Mouse (Mus musculus) brain, embryonic 14.5 days (tissue): ENCODE results near the gene Rai2. TPM values are rescaled to one million over a fixed set of nuclear protein-coding genes. Genes with fewer than 3 reads are reported as not detected.
A peak's percentile ranks its signal among the peaks of the same experiment; 100 is the strongest.

Source experiments
- DNase-seq: peaks from one replicate; pipeline ENCODE4 v3.0.0-alpha.2; 2011; ENCODE audit warnings: low read depth
- CTCF ChIP-seq: fragments of 200-500 bp; IDR thresholded peaks from 2 replicates; pipeline ENCODE4 v1.5.1; 2012; ENCODE audit warnings: inconsistent platforms, mild to moderate bottlenecking, moderate library complexity, borderline replicate concordance; ENCODE audit not compliant: insufficient read depth, insufficient read length; ENCODE audit errors: extremely low read depth
- POLR2A ChIP-seq: fragments of 200-500 bp; IDR thresholded peaks from 2 replicates; pipeline ENCODE4 v1.6.1; 2012; ENCODE audit warnings: mild to moderate bottlenecking, inconsistent platforms, borderline replicate concordance; ENCODE audit not compliant: poor library complexity, insufficient read depth, insufficient read length, severe bottlenecking; ENCODE audit errors: extremely low read depth
- polyA plus RNA-seq: library from polyadenylated mRNA; depleted of rRNA; stranded (reverse); fragments of >200 nt; gene quantifications from 2 replicates; pipeline ENCODE4 v1.2.3, GENCODE M21; 2012

Gene Rai2
- polyA plus RNA-seq, 1 experiment: 19.1 TPM

DNA sequence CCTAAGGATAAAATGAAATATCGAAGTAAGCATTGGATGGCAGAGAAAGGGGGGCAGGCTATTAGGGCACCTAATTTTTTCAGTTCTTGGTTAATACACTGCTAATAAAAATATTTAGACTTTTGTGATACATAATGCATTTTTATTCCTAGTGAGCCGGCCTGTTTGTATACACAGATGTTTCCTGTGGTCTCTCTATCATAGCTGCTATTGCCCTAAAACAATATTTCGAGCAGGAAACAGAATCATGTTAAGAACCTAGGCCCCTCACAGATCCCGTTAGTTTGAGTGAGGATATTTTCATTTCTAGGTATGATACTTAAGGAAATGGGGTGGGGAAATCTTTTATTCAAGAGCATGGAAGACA lies 17.4 kb downstream of the Rai2 start:
- DNase-seq: no peak
- TF ChIP-seq POLR2A (no peak), CTCF (no peak)

DNA sequence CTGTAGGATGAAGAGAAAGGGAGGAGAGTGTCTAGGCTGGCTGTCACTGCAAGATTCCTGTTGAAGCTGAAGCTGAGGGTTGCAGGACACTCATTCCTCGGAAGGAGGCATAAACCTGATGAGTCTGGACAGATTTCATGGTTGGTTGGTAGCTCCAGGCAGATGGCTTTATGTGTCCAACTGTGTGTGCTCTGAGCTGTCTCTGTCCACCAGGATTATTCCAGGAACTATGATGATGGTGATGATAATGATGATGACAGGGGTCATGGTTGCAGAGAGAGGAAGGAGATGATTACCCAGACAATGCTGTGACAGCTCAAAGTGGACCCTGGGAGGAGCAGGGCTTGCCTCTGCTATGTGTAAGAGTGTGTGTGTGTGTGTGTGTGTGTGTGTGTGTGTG lies 22.5 kb downstream of the Rai2 start:
- TF ChIP-seq POLR2A (no peak), CTCF (no peak)
- DNase-seq: no peak

DNA sequence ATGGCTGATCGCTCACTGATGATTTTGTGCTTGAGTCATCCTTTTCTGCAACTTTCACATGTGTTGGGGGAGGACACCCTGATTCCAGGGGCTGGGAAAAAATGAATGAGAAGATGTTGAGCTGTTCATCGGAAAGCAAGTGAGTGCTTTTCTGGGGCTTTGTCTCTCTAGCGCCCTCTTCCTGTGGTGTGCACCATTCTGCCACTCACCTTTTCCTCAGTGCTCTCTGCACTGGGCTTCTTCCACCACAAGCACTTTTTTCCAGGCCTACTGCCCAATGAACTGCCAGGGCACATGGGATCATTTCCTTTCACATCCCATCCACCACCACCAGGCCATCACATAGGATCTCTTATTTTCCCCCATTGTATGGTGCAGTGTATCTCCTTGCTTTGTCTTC lies 26.2 kb downstream of the Rai2 start:
- no peak for DNase-seq
- no peak for TF ChIP-seq CTCF
- no peak for TF ChIP-seq POLR2A

DNA sequence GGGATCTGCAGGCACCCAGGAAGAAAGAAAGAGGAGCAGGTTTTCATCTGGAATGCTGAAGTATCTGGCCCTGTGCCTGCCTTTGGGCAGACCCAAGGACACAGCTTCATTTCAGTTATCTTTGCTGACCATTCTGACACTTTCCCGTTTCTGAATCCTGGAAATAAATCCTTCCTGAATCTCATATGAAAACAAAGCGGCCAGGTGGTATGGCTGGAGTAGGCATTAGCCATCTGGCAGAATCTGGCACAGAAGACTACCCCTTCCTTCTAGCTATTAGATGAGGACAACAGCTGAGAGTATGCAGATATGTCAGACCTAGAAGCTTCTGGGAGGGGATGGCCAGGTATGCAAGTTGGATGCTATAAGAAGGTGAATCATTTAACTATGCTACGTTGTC lies 28.4 kb downstream of the Rai2 start:
- DNase-seq: no peak
- no peak for TF ChIP-seq POLR2A
- TF ChIP-seq CTCF: no peak

DNA sequence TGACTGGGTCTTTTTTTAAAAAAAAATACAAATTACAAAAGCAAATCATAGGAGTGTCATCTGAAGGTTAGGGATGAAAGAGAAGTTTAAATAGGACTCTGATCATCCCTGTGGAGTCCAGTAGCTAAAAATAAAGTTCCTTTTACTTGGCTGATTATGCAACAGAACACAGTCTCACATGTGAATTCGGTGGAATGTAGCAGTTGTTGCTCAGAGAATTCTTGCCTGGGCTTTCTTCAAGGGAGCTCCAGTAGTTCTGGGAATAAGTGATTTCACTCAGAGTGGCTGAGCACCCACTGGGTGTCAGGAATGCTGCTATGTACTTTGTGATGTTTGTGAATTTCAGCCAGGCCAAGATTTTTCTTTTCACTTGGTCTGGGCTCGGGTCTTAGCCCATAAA lies 30.5 kb downstream of the Rai2 start:
- no peak for DNase-seq
- TF ChIP-seq POLR2A (no peak), CTCF (no peak)

DNA sequence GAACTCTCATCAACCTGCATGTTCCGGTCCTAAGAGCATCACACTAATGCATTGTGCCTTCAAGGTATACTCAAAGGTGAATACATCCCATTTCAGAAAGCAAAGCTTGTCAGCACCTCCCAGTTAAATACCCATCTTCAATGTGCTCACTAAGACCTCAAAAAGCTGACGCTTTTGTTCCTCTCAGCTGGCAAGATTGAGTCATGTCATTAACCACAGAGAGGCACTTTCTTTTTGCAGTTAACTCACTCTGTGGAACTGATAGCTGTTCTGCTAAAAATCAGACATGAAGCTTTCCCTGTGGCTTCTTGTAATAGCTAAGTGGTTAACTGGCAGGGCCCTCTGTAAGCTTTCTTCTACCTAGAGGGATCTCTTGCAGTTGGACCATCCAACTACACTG lies 36.6 kb downstream of the Rai2 start:
- TF ChIP-seq POLR2A (no peak), CTCF (no peak)
- DNase-seq: no peak

DNA sequence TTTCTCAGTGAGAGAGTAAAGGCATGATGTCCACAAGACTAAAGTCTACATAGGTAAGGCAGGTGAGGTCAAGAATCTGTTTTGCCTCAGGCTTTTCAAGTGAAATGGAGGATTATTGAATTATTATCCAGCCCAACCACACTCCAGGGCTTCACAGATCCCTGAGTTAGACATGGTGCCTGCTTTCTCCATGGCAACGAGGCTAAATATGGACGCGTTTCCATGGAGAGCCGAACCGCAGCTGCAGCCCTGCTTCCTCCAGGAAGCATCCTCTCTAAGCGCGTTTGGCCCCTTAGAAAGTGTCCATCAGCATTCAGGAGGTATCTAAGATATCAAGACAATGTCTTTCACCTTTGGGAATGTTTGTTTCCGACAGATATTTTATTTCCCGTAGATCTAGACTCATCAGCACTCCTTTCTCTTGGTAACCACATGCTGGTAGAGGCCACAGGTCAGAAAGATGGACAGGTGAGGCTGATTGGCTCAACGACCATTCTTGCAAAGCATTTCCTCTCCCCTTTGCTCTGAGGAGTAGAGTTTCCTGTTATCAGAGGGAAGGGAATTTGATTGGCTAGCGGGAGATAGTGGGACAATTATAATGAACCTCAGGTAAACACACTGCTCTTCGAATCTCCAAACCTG lies 59.6 kb downstream of the Rai2 start:
- TF ChIP-seq CTCF: no peak
- no peak for TF ChIP-seq POLR2A
- peak; percentile 70 for DNase-seq

DNA sequence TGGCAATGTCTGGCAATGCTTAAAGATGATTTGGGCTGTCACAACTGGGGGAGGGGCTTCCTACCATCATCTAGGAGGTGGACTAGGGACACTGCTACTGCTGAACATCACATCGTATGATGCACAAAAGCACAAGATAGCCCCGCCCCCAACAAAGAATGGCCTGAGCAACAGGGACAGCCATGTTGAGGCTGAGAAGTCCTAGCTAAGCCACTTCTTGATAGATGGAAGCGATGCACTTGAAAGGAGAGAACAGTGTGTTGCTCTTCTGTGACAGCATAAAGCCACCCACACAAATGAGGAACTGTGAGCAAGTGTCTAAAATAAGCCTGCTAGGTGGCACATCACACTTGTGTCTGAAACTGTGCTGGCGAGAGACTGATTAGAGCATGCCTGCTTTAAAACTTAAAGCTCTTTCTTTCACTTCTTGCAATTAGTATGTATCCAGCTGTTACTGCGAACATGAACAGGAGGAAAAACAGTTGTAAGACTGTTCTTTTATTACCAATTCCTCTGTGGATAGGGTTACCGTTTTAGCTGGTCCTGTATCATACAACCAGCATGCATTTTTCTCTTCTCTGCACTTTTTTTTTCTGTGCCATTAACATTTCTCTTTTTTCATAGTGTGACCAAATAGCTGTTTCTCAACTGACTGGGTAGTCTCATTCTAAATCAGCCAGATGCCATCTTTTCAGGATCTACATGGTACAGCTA lies 63.6 kb downstream of the Rai2 start:
- TF ChIP-seq POLR2A (no peak), CTCF (no peak)
- peak; percentile 69 for DNase-seq

DNA sequence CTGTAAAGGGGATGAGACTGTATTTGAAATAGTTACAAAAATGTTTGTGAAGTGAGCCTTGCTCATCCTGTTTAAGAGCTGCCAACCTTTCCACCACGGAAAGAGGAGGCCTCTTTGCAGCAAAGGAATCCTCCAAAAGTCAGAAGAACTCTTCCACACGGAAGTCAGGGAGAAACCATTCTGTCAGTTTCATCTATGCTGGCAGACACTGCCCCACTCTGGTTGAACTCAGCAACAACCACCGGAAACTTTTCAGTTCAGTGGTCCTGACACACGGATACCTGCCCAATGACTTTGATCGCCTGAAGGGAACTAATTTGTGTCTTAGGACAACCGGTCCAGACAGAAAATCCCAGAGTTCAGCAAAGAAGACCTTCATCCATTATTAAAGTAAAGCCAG lies 73.3 kb downstream of the Rai2 start:
- peak; percentile 61; the same call in 1 of the 2 replicates for TF ChIP-seq CTCF
- TF ChIP-seq POLR2A: no peak
- peak; percentile 39 for DNase-seq

DNA sequence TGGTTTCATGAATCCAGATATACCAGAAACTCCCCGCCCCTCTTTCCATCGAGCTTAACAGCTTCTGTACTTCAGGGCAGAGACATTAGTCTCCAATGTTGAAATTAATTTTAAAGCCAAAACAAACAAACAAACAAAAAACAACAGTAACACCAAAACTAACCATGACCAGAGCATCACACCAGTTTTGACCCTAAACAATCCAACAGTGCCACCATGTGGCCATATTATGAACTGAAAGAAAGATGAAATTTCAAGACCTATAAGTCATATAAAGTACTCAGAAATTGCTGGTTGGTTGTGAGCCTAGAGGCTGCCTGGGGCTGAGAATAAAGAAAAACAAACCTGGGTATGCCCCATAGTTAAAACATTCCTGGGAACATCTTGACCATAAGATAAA lies 109.3 kb downstream of the Rai2 start:
- TF ChIP-seq CTCF: peak; percentile 30; the same call in 1 of the 2 replicates
- peak; percentile 66 for DNase-seq
